9 mouse cellular contexts compared by ENCODE assay signal in genomic region chr3:52322401-52323385, GRCm38 (mm10). TPM values are rescaled to one million over a fixed set of nuclear protein-coding genes. Genes with fewer than 3 reads are reported as not detected.
DNase-seq lines count a peak whose midpoint lies in the region; ATAC-seq and TF ChIP-seq lines count a peak whose summit lies in the region.
"Had no signal": no experiment of that assay in that cellular context is flagged by ENCODE, and none has a peak within 500 bp of the region (broad histone marks: within the 10 kb centered on the region; RNA-seq: fewer than 3 reads in every experiment).

No protein-coding gene starts in this region.

- ATAC-seq in forebrain, embryonic 14.5 days, result no peak
- no peak for ATAC-seq in forebrain, embryonic 12.5 days (ENCODE audit: low FRiP score)
- 0 out of 2 replicates have a peak, but pooled peaks have one; percentile 19 for ATAC-seq in erythroid progenitor cell, adult 5-6 weeks (replicated peaks; ENCODE audit: low FRiP score, poor library complexity, severe bottlenecking)
- peak; percentile 53; the same call in 1 of the 2 replicates for ATAC-seq in stomach, embryonic 15.5 days (ENCODE audit: insufficient read depth, low FRiP score, low read depth)

- no peak overlapping the region for H3K9ac ChIP-seq in forebrain, embryonic 14.5 days (ENCODE audit: low read length)
- no peak overlapping the region for H3K9ac ChIP-seq in forebrain, embryonic 12.5 days
- H3K9ac ChIP-seq in liver, adult 2 months (ENCODE audit: low read depth, low read length), result peak overlapping the region; percentile 21; the same call in 1 of the 2 replicates
- no peak overlapping the region for H3K9ac ChIP-seq in stomach, embryonic 15.5 days

- H3K36me3 ChIP-seq in forebrain, embryonic 14.5 days (ENCODE audit: control insufficient read depth, insufficient read depth, low read length), result no peaks in the 10 kb centered on the region
- no peaks in the 10 kb centered on the region for H3K36me3 ChIP-seq in forebrain, embryonic 12.5 days (replicated peaks)
- H3K36me3 ChIP-seq in liver, adult 2 months (ENCODE audit: control insufficient read depth, insufficient read depth, low read length), result no peaks in the 10 kb centered on the region
- no peaks in the 10 kb centered on the region for H3K36me3 ChIP-seq in stomach, embryonic 15.5 days

- H3K4me3 ChIP-seq in forebrain, embryonic 14.5 days (ENCODE audit: low read depth, low read length), result no peak overlapping the region
- H3K4me3 ChIP-seq in forebrain, embryonic 12.5 days (replicated peaks), result no peak overlapping the region
- H3K4me3 ChIP-seq in liver, adult 2 months (ENCODE audit: insufficient read depth, low read depth, low read length), result no peak overlapping the region
- H3K4me3 ChIP-seq in stomach, embryonic 15.5 days (replicated peaks), result no peak overlapping the region

- H3K9me3 ChIP-seq in forebrain, embryonic 14.5 days (replicated peaks; ENCODE audit: control insufficient read depth, low read length), result no peaks in the 10 kb centered on the region
- H3K9me3 ChIP-seq in forebrain, embryonic 12.5 days, result no peaks in the 10 kb centered on the region
- H3K9me3 ChIP-seq in stomach, embryonic 15.5 days, result no peaks in the 10 kb centered on the region

- no peak for TF ChIP-seq POLR2A in liver, adult 2 months (IDR thresholded peaks at IDR 0.05; ENCODE audit: extremely low read depth, insufficient read depth, low read length)

- H3K4me1 ChIP-seq in forebrain, embryonic 14.5 days (ENCODE audit: control insufficient read depth, insufficient read depth, low read length), result no peaks in the 10 kb centered on the region
- peaks cover 3% of the 10 kb centered on the region; the same call in 1 of the 2 replicates for H3K4me1 ChIP-seq in forebrain, embryonic 12.5 days
- H3K4me1 ChIP-seq in liver, adult 2 months (ENCODE audit: control insufficient read depth, insufficient read depth, low read length), result peaks cover 45% of the 10 kb centered on the region
- peaks cover 9% of the 10 kb centered on the region; the same call in 1 of the 2 replicates for H3K4me1 ChIP-seq in stomach, embryonic 15.5 days

- TF ChIP-seq CTCF in liver, adult 2 months (IDR thresholded peaks at IDR 0.05; ENCODE audit: low read depth, low read length), result no peak

- H3K27me3 ChIP-seq in forebrain, embryonic 14.5 days (replicated peaks; ENCODE audit: control insufficient read depth, insufficient read depth, low read length), result no peaks in the 10 kb centered on the region
- H3K27me3 ChIP-seq in forebrain, embryonic 12.5 days, result no peaks in the 10 kb centered on the region
- no peaks in the 10 kb centered on the region for H3K27me3 ChIP-seq in liver, adult 2 months (ENCODE audit: control insufficient read depth, insufficient read depth, low read length)
- no peaks in the 10 kb centered on the region for H3K27me3 ChIP-seq in stomach, embryonic 15.5 days (replicated peaks)

- DNase-seq in forebrain, embryonic 14.5 days (ENCODE audit: low spot score), result peak; percentile 51
- peak; percentile 85 for DNase-seq in liver, adult 2 months (ENCODE audit: extremely low read depth, low read depth, low spot score)
- no peak for DNase-seq in liver
- DNase-seq in cerebellum, adult 11-12 months, result no peak
- no peak for DNase-seq in right cerebral cortex, adult 2 months (ENCODE audit: low spot score in 2 of 2)
- DNase-seq: adrenal gland, postnatal 25 days had no signal

- no peak overlapping the region for H3K4me2 ChIP-seq in forebrain, embryonic 14.5 days (ENCODE audit: low read length)
- H3K4me2 ChIP-seq in forebrain, embryonic 12.5 days, result no peak overlapping the region
- H3K4me2 ChIP-seq in stomach, embryonic 15.5 days, result no peak overlapping the region

- H3K27ac ChIP-seq in forebrain, embryonic 14.5 days (ENCODE audit: low read depth, low read length), result no peak overlapping the region
- no peak overlapping the region for H3K27ac ChIP-seq in forebrain, embryonic 12.5 days
- peak overlapping the region; percentile 55 for H3K27ac ChIP-seq in liver, adult 2 months (replicated peaks; ENCODE audit: insufficient read depth, low read depth, low read length)
- peak overlapping the region; percentile 11; the same call in 1 of the 2 replicates for H3K27ac ChIP-seq in stomach, embryonic 15.5 days

- WGBS in forebrain, embryonic 14.5 days, result 34% methylated on average over 9 of the region's 9 CpGs
- WGBS in forebrain, embryonic 12.5 days, result 38% methylated on average over 9 of the region's 9 CpGs
- WGBS in liver, adult 2 months, result 12% methylated on average over 9 of the region's 9 CpGs
- 29% methylated on average over 9 of the region's 9 CpGs for WGBS in stomach, embryonic 15.5 days

- peaks cover 47% of the 10 kb centered on the region for H3K79me2 ChIP-seq in liver, adult 2 months (ENCODE audit: control insufficient read depth, insufficient read depth, low read length)

RNA-seq across cellular contexts. Expression of gene Foxo1, which starts 54.6 kb away (rescaled TPM):
- 2.8 and 2.9 TPM in 2 replicates for polyA plus RNA-seq in forebrain, embryonic 14.5 days (2014; fragmentation: Nextera tagmentation; extraction: Ambion mirVana)
- 2.9 and 3.4 TPM in 2 replicates for polyA plus RNA-seq in forebrain, embryonic 12.5 days (2016; fragmentation: Nextera tagmentation; extraction: Ambion mirVana)
- 6.5 and 10.3 TPM in 2 replicates for total RNA-seq in liver, adult 2 months (2014; rRNA removed)
- 5.8 and 7.4 TPM in 2 replicates for polyA plus RNA-seq in liver, adult 2 months (2012; rRNA removed)
- 10.5 and 11.3 TPM in 2 replicates for total RNA-seq in erythroid progenitor cell, adult 5-6 weeks (2015; ENCODE audit: low replicate concordance)
- total RNA-seq in erythroid progenitor cell, adult 5-6 weeks (2017; ENCODE audit: low replicate concordance), result 0.90 and 0.91 TPM in 2 replicates
- polyA plus RNA-seq in stomach, embryonic 15.5 days (2015; fragmentation: Nextera tagmentation; extraction: Ambion mirVana), result 6.5 and 7.0 TPM in 2 replicates

Comparison
In these comparisons a context has a peak if more than half of its experiments do, and no peak if none do; other contexts are left out.
1. DNase-seq: peak in forebrain, embryonic 14.5 days (single experiment) and liver, adult 2 months (single experiment); none in liver (single experiment), cerebellum, adult 11-12 months (single experiment) and right cerebral cortex, adult 2 months (0 of 2).
2. ATAC-seq: peak in erythroid progenitor cell, adult 5-6 weeks (single experiment) and stomach, embryonic 15.5 days (single experiment); none in forebrain, embryonic 14.5 days (single experiment) and forebrain, embryonic 12.5 days (single experiment).
3. H3K27ac ChIP-seq: peak in liver, adult 2 months (single experiment) and stomach, embryonic 15.5 days (single experiment); none in forebrain, embryonic 14.5 days (single experiment) and forebrain, embryonic 12.5 days (single experiment).